Mouse (Mus musculus) liver, embryonic 11.5 days (tissue): Measurements from ENCODE around the gene Atxn7l1. TPM values are rescaled to one million over a fixed set of nuclear protein-coding genes. Genes with fewer than 3 reads are reported as not detected.
A peak's percentile ranks its signal among the peaks of the same experiment; 100 is the strongest.

ENCODE experiments used
- ATAC-seq: fragments of 200-750 bp; cut with Nextera tagmentation; replicated peaks from 2 replicates; pipeline ENCODE4 v1.8.0; 2017; ENCODE audit warnings: moderate number of reproducible peaks, mild to moderate bottlenecking, moderate TSS enrichment, moderate library complexity; ENCODE audit not compliant: low FRiP score
- DNase-seq: peaks from one replicate; pipeline ENCODE4 v3.0.0-alpha.2; 2017; ENCODE audit warnings: low spot score
- H3K27ac ChIP-seq: fragments of 300-500 bp; sonication (generic); 2 replicates; pipeline ENCODE4 v1.5.1; 2014; ENCODE audit warnings: mild to moderate bottlenecking, low read depth, low read length, control low read depth
- H3K27me3 ChIP-seq: fragments of 300-500 bp; sonication (generic); replicated peaks from 2 replicates; pipeline ENCODE4 v1.6.1; 2014; ENCODE audit warnings: low read length, mixed read lengths; ENCODE audit not compliant: control insufficient read depth, insufficient read depth
- H3K36me3 ChIP-seq: fragments of 300-500 bp; sonication (generic); 2 replicates; pipeline ENCODE4 v1.6.1; 2014; ENCODE audit warnings: mild to moderate bottlenecking, low read length, moderate library complexity, mixed read lengths; ENCODE audit not compliant: control insufficient read depth, insufficient read depth
- H3K4me1 ChIP-seq: fragments of 300-500 bp; sonication (generic); replicated peaks from 2 replicates; pipeline ENCODE4 v1.6.1; 2014; ENCODE audit warnings: low read length, mixed read lengths; ENCODE audit not compliant: control insufficient read depth, insufficient read depth
- H3K4me2 ChIP-seq: fragments of 300-500 bp; sonication (generic); 2 replicates; pipeline ENCODE4 v1.6.1; 2014; ENCODE audit warnings: mild to moderate bottlenecking, control low read depth, moderate library complexity
- H3K4me3 ChIP-seq: fragments of 300-500 bp; sonication (generic); 2 replicates; pipeline ENCODE4 v1.5.1; 2014; ENCODE audit warnings: low read depth, low read length, control low read depth
- H3K9ac ChIP-seq: fragments of 300-500 bp; sonication (generic); 2 replicates; pipeline ENCODE4 v1.6.1; 2014; ENCODE audit warnings: low read depth, low read length, control low read depth
- H3K9me3 ChIP-seq: fragments of 300-500 bp; sonication (generic); 2 replicates; pipeline ENCODE4 v1.6.1; 2016; ENCODE audit warnings: low read length, inconsistent platforms, mixed read lengths; ENCODE audit not compliant: control insufficient read depth
- WGBS: fragments of 180-500 bp; shearing (Covaris S2); extraction: QIAGEN DNeasy Blood & Tissue Kit; methylation state at CpG from one replicate; pipeline ENCODE4 v1.1.7; 2014; 5-methylcytosine and 5-hydroxymethylcytosine counted together
- polyA plus RNA-seq: library from polyadenylated mRNA; unstranded; fragments of >200 nt; fragmentation: Nextera tagmentation; extraction: Ambion mirVana; gene quantifications from 2 replicates; pipeline ENCODE4 v1.2.1, GENCODE M21; 2014

The Atxn7l1 gene
- polyA plus RNA-seq, 1 experiment from 2014 or later = 28.9 TPM

DNA sequence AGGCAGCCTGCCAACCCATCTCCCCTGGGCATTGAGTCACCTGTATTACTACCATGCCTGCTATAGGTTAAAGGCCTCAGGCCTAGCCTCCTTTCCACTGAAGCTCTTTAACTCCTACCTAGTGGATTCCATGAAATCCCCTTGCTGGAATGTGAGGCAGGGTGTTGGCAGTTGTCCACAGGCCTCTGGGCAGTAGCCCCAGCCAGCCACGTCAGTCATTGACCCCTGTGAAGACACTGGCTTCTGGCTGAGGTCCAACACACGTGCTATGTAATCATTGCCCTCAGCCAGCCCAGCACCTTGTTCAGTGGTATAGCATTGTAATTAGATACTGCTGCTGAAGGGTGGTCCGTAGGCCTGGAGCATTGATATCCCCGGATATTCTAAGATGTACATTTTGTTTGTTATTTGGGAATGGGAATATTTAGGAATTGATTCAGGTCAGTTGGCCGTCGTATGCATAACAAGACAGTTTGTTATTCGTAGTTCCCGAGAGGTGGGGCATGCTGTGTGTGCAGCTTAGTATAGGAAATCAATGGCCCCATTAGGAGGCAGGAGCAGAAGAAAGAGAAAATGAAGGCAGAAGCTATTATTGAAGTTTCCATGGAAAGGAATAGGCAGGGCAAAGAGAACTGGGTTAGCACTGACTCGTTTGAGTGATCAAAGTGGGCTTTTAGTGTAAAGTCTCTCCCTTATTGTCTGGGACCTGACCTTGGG, 138.6 kb downstream of the Atxn7l1 start:
- no peak for DNase-seq
- WGBS = 72% methylated on average over 9 of the region's 9 CpGs
- no peak overlapping the region for H3K9ac ChIP-seq
- H3K4me2 ChIP-seq = no peak overlapping the region
- H3K9me3 ChIP-seq = no peaks in the 10 kb centered on the region
- no peak overlapping the region for H3K27ac ChIP-seq
- no peaks in the 10 kb centered on the region for H3K36me3 ChIP-seq
- no peaks in the 10 kb centered on the region for H3K27me3 ChIP-seq
- no peaks in the 10 kb centered on the region for H3K4me1 ChIP-seq
- no peak for ATAC-seq
- H3K4me3 ChIP-seq = no peak overlapping the region

DNA sequence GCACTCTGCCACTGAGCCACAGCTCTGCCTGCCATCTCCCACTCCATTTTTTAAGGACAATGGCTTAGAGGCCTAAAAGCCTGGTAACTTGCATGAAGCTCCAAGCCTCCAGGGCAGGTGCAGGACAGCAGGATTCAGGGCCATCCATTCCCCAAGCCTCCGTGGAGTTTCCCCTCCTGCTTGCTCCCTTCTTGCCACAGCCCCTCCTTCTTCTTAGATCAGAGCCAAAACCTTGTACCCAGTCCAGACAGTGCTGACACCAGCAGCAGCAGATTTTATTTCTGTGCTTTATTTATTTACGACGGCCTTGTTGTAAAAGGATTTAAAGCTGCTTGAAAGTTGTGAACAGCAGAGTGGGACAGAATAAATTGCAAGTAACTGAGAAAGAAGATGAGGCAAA, 140.2 kb downstream of the Atxn7l1 start:
- Histone ChIP-seq H3K9me3 (no peaks in the 10 kb centered on the region), H3K9ac (no peak overlapping the region), H3K27me3 (no peaks in the 10 kb centered on the region), H3K36me3 (no peaks in the 10 kb centered on the region), H3K27ac (no peak overlapping the region), H3K4me1 (no peaks in the 10 kb centered on the region), H3K4me2 (no peak overlapping the region), H3K4me3 (no peak overlapping the region)
- 69% methylated on average over 3 of the region's 3 CpGs for WGBS
- no peak for DNase-seq
- ATAC-seq = no peak

DNA sequence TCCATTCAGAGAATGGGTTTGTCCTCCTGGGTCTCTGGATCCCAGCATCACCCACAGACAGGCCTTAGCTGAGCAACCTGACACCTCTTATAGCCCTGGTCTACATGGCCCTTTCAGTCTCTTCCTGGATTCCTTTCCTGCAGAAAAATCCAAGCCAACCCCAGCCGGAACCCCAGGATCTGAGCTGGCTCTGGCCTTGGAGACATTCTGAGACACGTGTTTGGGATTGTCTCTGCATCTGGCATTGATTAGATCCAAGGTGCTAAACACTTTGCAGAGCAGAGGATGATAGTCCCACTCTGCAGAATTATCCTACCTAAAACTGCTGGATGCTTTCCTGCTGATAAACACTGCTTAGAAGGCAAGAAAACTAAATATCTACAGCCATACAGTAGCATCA, 141.3 kb downstream of the Atxn7l1 start:
- Histone ChIP-seq H3K4me2 (no peak overlapping the region), H3K4me3 (no peak overlapping the region), H3K9me3 (no peaks in the 10 kb centered on the region), H3K27ac (no peak overlapping the region), H3K36me3 (no peaks in the 10 kb centered on the region), H3K4me1 (no peaks in the 10 kb centered on the region), H3K9ac (no peak overlapping the region), H3K27me3 (no peaks in the 10 kb centered on the region)
- no peak for DNase-seq
- 55% methylated on average over 2 of the region's 2 CpGs for WGBS
- ATAC-seq = no peak

DNA sequence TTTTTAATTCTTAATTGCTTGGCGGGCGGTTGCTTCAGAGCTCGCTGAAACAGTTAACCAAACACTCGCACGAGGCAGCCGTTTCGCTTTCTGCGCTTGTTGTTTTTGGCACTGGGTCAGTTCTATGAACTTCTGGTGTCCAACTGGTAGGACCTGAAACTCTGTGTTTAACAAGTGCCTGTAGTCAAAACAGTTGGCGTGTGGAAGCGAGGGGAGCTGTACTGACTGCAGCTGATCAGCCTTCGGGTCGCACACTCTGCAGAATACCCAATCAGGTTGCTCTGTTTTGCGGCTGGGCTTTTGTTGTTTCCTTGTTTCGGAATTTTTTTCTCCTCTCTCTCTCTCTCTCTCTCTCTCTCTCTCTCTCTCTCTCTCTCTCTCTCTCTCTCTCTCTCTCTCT, 154.6 kb downstream of the Atxn7l1 start:
- WGBS = under 1% methylated on average over 14 of the region's 14 CpGs
- DNase-seq (peak; percentile 60), ATAC-seq (peak; percentile 63)
- Histone ChIP-seq H3K4me2 (peak overlapping the region; percentile 86), H3K9ac (peak overlapping the region; percentile 73), H3K27me3 (no peaks in the 10 kb centered on the region), H3K9me3 (no peaks in the 10 kb centered on the region), H3K4me1 (peaks cover 7% of the 10 kb centered on the region; the same call in 1 of the 2 replicates), H3K4me3 (peak overlapping the region; percentile 58), H3K36me3 (no peaks in the 10 kb centered on the region), H3K27ac (peak overlapping the region; percentile 39; the same call in 1 of the 2 replicates)

DNA sequence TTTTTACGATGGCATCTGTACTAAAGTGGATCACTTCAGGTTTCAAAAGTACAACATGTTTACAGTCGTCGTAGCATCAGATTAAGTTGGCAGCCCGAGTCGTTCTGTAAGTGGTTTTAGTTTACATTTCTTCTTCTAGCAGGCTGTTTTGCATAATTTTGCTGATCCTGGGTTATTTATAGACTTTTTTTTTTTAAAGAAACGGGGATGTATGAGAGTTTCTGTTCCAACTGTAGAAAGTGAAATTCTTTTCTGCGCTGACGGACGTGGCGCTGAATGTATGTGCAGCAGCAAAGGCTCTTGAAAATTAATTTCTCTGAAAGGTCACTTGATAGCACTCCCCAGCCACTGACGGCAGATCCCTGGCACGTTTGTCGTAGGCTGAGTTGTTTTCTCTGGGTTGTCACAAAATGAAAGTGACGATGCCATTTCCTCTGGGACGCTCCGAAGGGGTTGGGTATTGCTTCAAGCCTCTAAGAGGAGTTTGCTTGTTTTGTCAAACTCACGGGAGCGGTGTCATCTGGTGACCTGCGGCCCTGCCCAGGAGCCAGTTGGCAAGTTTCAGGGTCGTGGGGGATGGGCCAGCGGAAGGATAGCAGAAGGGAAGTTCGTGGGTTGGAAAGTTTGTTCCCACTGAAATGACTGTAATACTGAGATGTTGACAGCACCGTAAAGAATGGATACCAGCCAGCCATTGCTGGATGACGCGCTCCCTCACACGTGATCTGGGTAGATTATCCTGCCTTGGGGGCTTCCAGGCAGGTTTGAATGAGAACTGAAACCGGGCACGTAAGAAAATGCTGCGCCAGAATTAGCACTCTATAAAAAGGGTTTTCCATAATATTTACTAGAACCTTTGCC, 155.3 kb downstream of the Atxn7l1 start:
- peak; percentile 72; the same call in 1 of the 2 replicates for ATAC-seq
- H3K27me3 ChIP-seq = no peaks in the 10 kb centered on the region
- H3K4me3 ChIP-seq = peak overlapping the region; percentile 58
- peak overlapping the region; percentile 73 for H3K9ac ChIP-seq
- H3K4me1 ChIP-seq = peaks cover 7% of the 10 kb centered on the region; the same call in 1 of the 2 replicates
- peak overlapping the region; percentile 86 for H3K4me2 ChIP-seq
- WGBS = under 1% methylated on average over 29 of the region's 29 CpGs
- H3K9me3 ChIP-seq = no peaks in the 10 kb centered on the region
- no peaks in the 10 kb centered on the region for H3K36me3 ChIP-seq
- H3K27ac ChIP-seq = peak overlapping the region; percentile 60
- DNase-seq = peak; percentile 59

DNA sequence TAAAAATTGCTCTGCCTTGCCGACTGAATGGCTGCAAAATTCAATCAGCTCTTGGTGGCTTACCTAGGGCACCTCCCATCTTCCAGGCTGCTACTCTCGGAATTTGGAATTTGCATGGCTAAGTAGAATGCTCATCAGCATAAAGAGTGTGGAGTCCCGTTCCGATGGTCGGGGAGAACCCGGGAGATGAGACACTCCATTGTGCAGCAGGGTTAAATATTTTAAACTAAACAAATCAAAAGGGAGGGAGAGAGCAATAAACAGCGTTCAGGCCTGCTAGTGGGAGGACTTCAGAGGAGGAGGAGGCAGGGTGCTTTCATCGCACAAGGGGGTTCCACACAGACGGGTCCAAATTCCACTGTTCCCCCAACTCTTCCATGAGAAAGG, 155.9 kb downstream of the Atxn7l1 start:
- Histone ChIP-seq H3K4me1 (peaks cover 7% of the 10 kb centered on the region; the same call in 1 of the 2 replicates), H3K4me2 (peak overlapping the region; percentile 86), H3K36me3 (no peaks in the 10 kb centered on the region), H3K9ac (peak overlapping the region; percentile 73), H3K27ac (no peak overlapping the region), H3K4me3 (peak overlapping the region; percentile 58), H3K27me3 (no peaks in the 10 kb centered on the region), H3K9me3 (no peaks in the 10 kb centered on the region)
- ATAC-seq (no peak), DNase-seq (no peak)
- 17% methylated on average over 9 of the region's 9 CpGs for WGBS

DNA sequence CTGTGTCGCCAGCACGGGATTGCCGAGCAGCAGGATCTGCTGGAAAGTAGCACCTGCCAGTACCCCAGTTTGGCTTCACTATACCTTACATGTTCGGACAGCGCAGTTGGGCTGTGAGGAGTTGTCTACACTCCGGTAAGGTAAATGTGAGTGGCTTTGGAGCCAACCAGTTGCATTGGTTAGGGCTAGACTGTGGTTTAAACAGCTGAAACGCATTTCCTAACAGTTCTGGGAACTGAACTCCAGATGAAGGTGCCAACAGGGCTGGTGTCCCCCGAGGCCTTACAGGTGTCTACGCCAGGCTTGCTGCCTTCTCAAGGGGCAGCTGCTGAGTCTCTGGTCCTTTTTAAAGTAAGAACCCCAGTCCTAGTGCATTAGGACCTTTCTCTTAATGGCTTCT, 157.6 kb downstream of the Atxn7l1 start:
- H3K27ac ChIP-seq = no peak overlapping the region
- DNase-seq = no peak
- no peak overlapping the region for H3K4me3 ChIP-seq
- 88% methylated on average over 9 of the region's 9 CpGs for WGBS
- H3K9ac ChIP-seq = no peak overlapping the region
- no peaks in the 10 kb centered on the region for H3K9me3 ChIP-seq
- H3K36me3 ChIP-seq = no peaks in the 10 kb centered on the region
- peaks cover 7% of the 10 kb centered on the region; the same call in 1 of the 2 replicates for H3K4me1 ChIP-seq
- no peak for ATAC-seq
- no peaks in the 10 kb centered on the region for H3K27me3 ChIP-seq
- no peak overlapping the region for H3K4me2 ChIP-seq

DNA sequence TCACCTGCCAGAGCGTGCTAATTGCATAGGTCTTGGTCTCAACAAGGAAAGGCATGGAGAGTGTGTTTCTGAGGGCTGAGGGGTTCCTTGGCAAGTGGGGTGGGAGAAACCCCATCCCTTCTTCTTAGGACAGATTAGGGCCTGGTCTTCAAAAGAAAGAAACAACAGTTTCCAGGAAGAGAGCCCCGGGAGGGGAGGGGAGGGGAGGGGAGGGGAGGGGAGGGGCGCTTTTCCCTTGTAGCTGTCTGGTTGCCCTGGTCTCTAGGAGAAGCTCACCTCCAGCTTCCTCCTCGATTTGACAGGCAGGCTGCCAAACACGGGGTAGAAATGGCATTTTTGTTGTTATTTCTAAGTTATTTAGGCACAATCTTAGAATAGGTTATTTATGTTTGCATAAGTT, 159.0 kb downstream of the Atxn7l1 start:
- Histone ChIP-seq H3K9me3 (no peaks in the 10 kb centered on the region), H3K4me2 (no peak overlapping the region), H3K4me3 (no peak overlapping the region), H3K27me3 (no peaks in the 10 kb centered on the region), H3K4me1 (peaks cover 7% of the 10 kb centered on the region; the same call in 1 of the 2 replicates), H3K36me3 (no peaks in the 10 kb centered on the region), H3K9ac (no peak overlapping the region), H3K27ac (no peak overlapping the region)
- WGBS = 52% methylated on average over 4 of the region's 5 CpGs
- DNase-seq (no peak), ATAC-seq (peak; percentile 34)
